Mouse (Mus musculus): ENCODE results near the gene Fhod1.

The Fhod1 gene

GRCm38 (mm10) chr8:105317941-105318340 is 29.8 kb downstream of the Fhod1 start:
- no peak for DNase-seq (ENCODE audit: low spot score in 2 of 2)

- no peak for DNase-seq (ENCODE audit: low spot score in 2 of 2)
Measured at GRCm38 (mm10) chr8:105315073-105315769, 32.5 kb downstream of the Fhod1 start.

GRCm38 (mm10) chr8:105313622-105314402 is 33.9 kb downstream of the Fhod1 start:
- DNase-seq (ENCODE audit: low spot score in 2 of 2): no peak

GRCm38 (mm10) chr8:105312891-105313481 is 34.8 kb downstream of the Fhod1 start:
- DNase-seq (ENCODE audit: low spot score in 2 of 2): no peak

GRCm38 (mm10) chr8:105311718-105312117 is 36.0 kb downstream of the Fhod1 start:
- no peak for DNase-seq (ENCODE audit: low spot score in 2 of 2)

- no peak for DNase-seq (ENCODE audit: low spot score in 2 of 2)
Measured at GRCm38 (mm10) chr8:105310118-105310517, 37.6 kb downstream of the Fhod1 start.

GRCm38 (mm10) chr8:105309142-105309847 is 38.5 kb downstream of the Fhod1 start:
- DNase-seq (ENCODE audit: low spot score in 2 of 2): no peak

- DNase-seq (ENCODE audit: low spot score in 2 of 2): no peak
Measured at GRCm38 (mm10) chr8:105308428-105308827, 39.3 kb downstream of the Fhod1 start.

- no peak for DNase-seq (ENCODE audit: low spot score in 2 of 2)
Measured at GRCm38 (mm10) chr8:105307670-105308069, 40.1 kb downstream of the Fhod1 start.

- no peak for DNase-seq (ENCODE audit: low spot score in 2 of 2)
Measured at GRCm38 (mm10) chr8:105306146-105306691, 41.5 kb downstream of the Fhod1 start.

GRCm38 (mm10) chr8:105305211-105306145 is 42.3 kb downstream of the Fhod1 start, which contains the start of gene Elmo3:
TSS of gene Elmo3 (plus strand) at chr8:105305601.
- peak in 1 of 2 experiments; percentile 27 for DNase-seq (ENCODE audit: low spot score in 2 of 2)

GRCm38 (mm10) chr8:105304325-105305210 is 43.2 kb downstream of the Fhod1 start:
- DNase-seq (ENCODE audit: low spot score in 2 of 2): no peak

- DNase-seq (ENCODE audit: low spot score in 2 of 2): no peak
Measured at GRCm38 (mm10) chr8:105303874-105304273, 43.9 kb downstream of the Fhod1 start.

- DNase-seq (ENCODE audit: low spot score in 2 of 2): no peak
Measured at GRCm38 (mm10) chr8:105303396-105303795, 44.4 kb downstream of the Fhod1 start.

GRCm38 (mm10) chr8:105299962-105300361 is 47.8 kb downstream of the Fhod1 start:
- no peak for DNase-seq (ENCODE audit: low spot score in 2 of 2)

- DNase-seq (ENCODE audit: low spot score in 2 of 2): no peak
Measured at GRCm38 (mm10) chr8:105298351-105299252, 49.2 kb downstream of the Fhod1 start.

- peak; percentile 81 to 87 for DNase-seq (ENCODE audit: low spot score in 2 of 2)
Measured at GRCm38 (mm10) chr8:105297511-105298192, 50.1 kb downstream of the Fhod1 start, which contains the start of gene E2f4. TSS of gene E2f4 (plus strand) at chr8:105297663.
